Mouse (Mus musculus) monocyte, adult 2 months (primary cell): Measurements from ENCODE around the gene Tcp11.

Source experiments
- DNase-seq, 2 experiments: peaks; one replicate each; pipeline ENCODE4 v3.0.0; 2022; ENCODE audit warnings: low spot score in 2 of 2, low read depth in 1 of 2

The Tcp11 gene

GRCm38 (mm10) chr17:28080045-28080816 lies at the start of gene Tcp11:
Tcp11 (minus strand) TSS chr17:28080639.
- DNase-seq: peak; percentile 83 to 84

- DNase-seq: no peak
Observed at GRCm38 (mm10) chr17:28129796-28130195, 49.4 kb upstream of the Tcp11 start.

- no peak for DNase-seq
Observed at GRCm38 (mm10) chr17:28124368-28124767, 43.9 kb upstream of the Tcp11 start.

GRCm38 (mm10) chr17:28123627-28124026 lies 43.2 kb upstream of the Tcp11 start:
- no peak for DNase-seq

GRCm38 (mm10) chr17:28122949-28123348 lies 42.5 kb upstream of the Tcp11 start:
- DNase-seq: no peak

GRCm38 (mm10) chr17:28120460-28120859 lies 40.0 kb upstream of the Tcp11 start:
- no peak for DNase-seq

- DNase-seq: no peak
Observed at GRCm38 (mm10) chr17:28117451-28118209, 37.2 kb upstream of the Tcp11 start.

- no peak for DNase-seq
Observed at GRCm38 (mm10) chr17:28116335-28116734, 35.9 kb upstream of the Tcp11 start.

GRCm38 (mm10) chr17:28112266-28112665 lies 31.8 kb upstream of the Tcp11 start:
- no peak for DNase-seq

- no peak for DNase-seq
Observed at GRCm38 (mm10) chr17:28107275-28107674, 26.8 kb upstream of the Tcp11 start.

GRCm38 (mm10) chr17:28106352-28106751 lies 25.9 kb upstream of the Tcp11 start:
- DNase-seq: no peak

- no peak for DNase-seq
Observed at GRCm38 (mm10) chr17:28104416-28104815, 24.0 kb upstream of the Tcp11 start.

GRCm38 (mm10) chr17:28101902-28102319 lies 21.5 kb upstream of the Tcp11 start:
- DNase-seq: no peak

GRCm38 (mm10) chr17:28101284-28101887 lies 20.9 kb upstream of the Tcp11 start:
- DNase-seq: no peak

- no peak for DNase-seq
Observed at GRCm38 (mm10) chr17:28100669-28101068, 20.2 kb upstream of the Tcp11 start.

GRCm38 (mm10) chr17:28099086-28099485 lies 18.6 kb upstream of the Tcp11 start:
- DNase-seq: no peak

- no peak for DNase-seq
Observed at GRCm38 (mm10) chr17:28097308-28097707, 16.9 kb upstream of the Tcp11 start.

GRCm38 (mm10) chr17:28096418-28096817 lies 16.0 kb upstream of the Tcp11 start:
- DNase-seq: no peak

- no peak for DNase-seq
Observed at GRCm38 (mm10) chr17:28093837-28094236, 13.4 kb upstream of the Tcp11 start.

- no peak for DNase-seq
Observed at GRCm38 (mm10) chr17:28092297-28092696, 11.9 kb upstream of the Tcp11 start.

- no peak for DNase-seq
Observed at GRCm38 (mm10) chr17:28088718-28089117, 8.3 kb upstream of the Tcp11 start.

- no peak for DNase-seq
Observed at GRCm38 (mm10) chr17:28087430-28087829, 7.0 kb upstream of the Tcp11 start.
